ENCODE assay signal across 22 mouse cellular contexts in the genomic region with DNA sequence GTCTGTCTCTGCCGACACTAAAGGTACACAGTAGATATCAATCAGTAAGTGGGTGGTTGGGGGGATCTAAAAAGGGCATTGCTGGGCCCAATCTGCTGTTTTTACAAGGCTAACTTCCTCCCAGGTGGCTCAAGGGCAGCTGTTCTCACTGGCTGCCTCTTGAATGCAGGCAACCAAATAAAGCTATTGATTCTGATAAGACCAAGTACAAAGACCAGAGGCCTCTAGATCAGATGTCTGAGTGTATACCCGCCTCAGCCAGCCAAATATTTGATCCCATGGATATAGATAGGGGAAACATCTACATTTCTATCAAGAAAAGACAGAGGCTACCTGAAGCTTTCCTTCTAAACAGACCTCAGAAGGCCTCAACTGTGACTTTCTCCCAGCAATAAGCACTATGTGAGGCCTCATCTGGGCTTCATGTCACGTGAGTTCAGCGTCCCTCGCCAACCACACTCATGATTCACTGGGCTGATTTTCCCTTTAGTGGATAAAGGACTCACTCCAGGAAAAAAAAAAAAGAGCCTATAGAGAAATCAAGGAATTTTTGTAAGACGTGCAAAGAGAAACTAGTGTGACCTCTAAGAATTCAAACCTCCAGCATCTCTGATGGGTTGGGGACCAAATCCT. TPM values are rescaled to one million over a fixed set of nuclear protein-coding genes. Genes with fewer than 3 reads are reported as not detected.
DNase-seq lines count a peak whose midpoint lies in the region; ATAC-seq and TF ChIP-seq lines count a peak whose summit lies in the region.
"Had no signal": no experiment of that assay in that cellular context is flagged by ENCODE, and none has a peak within 500 bp of the region (broad histone marks: within the 10 kb centered on the region; RNA-seq: fewer than 3 reads in every experiment).

No protein-coding gene starts in this region.

- peak overlapping the region; percentile 82 for H3K27ac ChIP-seq in heart, embryonic 10.5 days
- H3K27ac ChIP-seq in heart, postnatal 0 days (ENCODE audit: low read depth), result peak overlapping the region; percentile 70
- peak overlapping the region; percentile 74 for H3K27ac ChIP-seq in liver, postnatal 0 days (ENCODE audit: low read depth)
- H3K27ac ChIP-seq in left cerebral cortex, adult 2 months, result no peak overlapping the region
- H3K27ac ChIP-seq: embryonic facial prominence, embryonic 10.5 days; gastrocnemius, adult 2 months; hindbrain, embryonic 15.5 days; limb, embryonic 10.5 days; liver, embryonic 14.5 days; neural tube, embryonic 15.5 days had no signal

- intact Hi-C loops in heart, postnatal 25 days (cut with DNase I), result no loop called here
- intact Hi-C loops in left cerebral cortex, adult 2 months (cut with DNase I), result no loop called here

- TF ChIP-seq CTCF in heart, postnatal 0 days (IDR thresholded peaks at IDR 0.05; ENCODE audit: low read depth), result no peak
- TF ChIP-seq CTCF in liver, postnatal 0 days (IDR thresholded peaks at IDR 0.05; ENCODE audit: low read depth), result no peak
- no peak for TF ChIP-seq CTCF in left cerebral cortex, adult 2 months (IDR thresholded peaks at IDR 0.05)

- WGBS in heart, embryonic 10.5 days, result 72% methylated on average over 6 of the region's 6 CpGs
- WGBS in heart, postnatal 0 days, result 44% methylated on average over 6 of the region's 6 CpGs
- WGBS in liver, postnatal 0 days (ENCODE audit: insufficient replicate concordance), result 56% methylated on average over 6 of the region's 6 CpGs

- H3K9ac ChIP-seq in heart, postnatal 0 days (replicated peaks; ENCODE audit: low read depth, low read length), result no peak overlapping the region
- H3K9ac ChIP-seq in liver, postnatal 0 days (replicated peaks), result no peak overlapping the region; the same call in 1 of the 2 replicates
- H3K9ac ChIP-seq: hindbrain, embryonic 15.5 days; liver, embryonic 14.5 days; neural tube, embryonic 15.5 days had no signal

- no peak for TF ChIP-seq EP300 in heart, postnatal 0 days (IDR thresholded peaks at IDR 0.05; ENCODE audit: low read depth)
- no peak for TF ChIP-seq EP300 in liver, postnatal 0 days (IDR thresholded peaks at IDR 0.05; ENCODE audit: low read depth)

- H3K4me1 ChIP-seq in heart, embryonic 10.5 days, result peaks cover 85% of the 10 kb centered on the region
- peaks cover 38% of the 10 kb centered on the region for H3K4me1 ChIP-seq in heart, postnatal 0 days (ENCODE audit: control insufficient read depth, insufficient read depth)
- H3K4me1 ChIP-seq in liver, postnatal 0 days (ENCODE audit: insufficient read depth), result peaks cover 17% of the 10 kb centered on the region

- no peak for ATAC-seq in heart, postnatal 0 days (ENCODE audit: insufficient read depth, low read depth)
- peak; percentile 48; the same call in 1 of the 2 replicates for ATAC-seq in liver, postnatal 0 days
- ATAC-seq: midbrain, embryonic 16.5 days had no signal

- H3K36me3 ChIP-seq in heart, embryonic 10.5 days, result no peaks in the 10 kb centered on the region
- no peaks in the 10 kb centered on the region for H3K36me3 ChIP-seq in heart, postnatal 0 days (replicated peaks; ENCODE audit: control insufficient read depth, insufficient read depth, low read length)
- H3K36me3 ChIP-seq in liver, postnatal 0 days (replicated peaks; ENCODE audit: insufficient read depth, low read length), result no peaks in the 10 kb centered on the region
- H3K36me3 ChIP-seq: embryonic facial prominence, embryonic 10.5 days; hindbrain, embryonic 15.5 days; limb, embryonic 10.5 days; neural tube, embryonic 15.5 days had no signal

- no peak overlapping the region for H3K4me3 ChIP-seq in heart, embryonic 10.5 days
- H3K4me3 ChIP-seq in heart, postnatal 0 days (ENCODE audit: low read depth, low read length), result no peak overlapping the region
- H3K4me3 ChIP-seq in liver, postnatal 0 days (ENCODE audit: low read depth, low read length), result no peak overlapping the region
- no peak overlapping the region for H3K4me3 ChIP-seq in left cerebral cortex, adult 2 months
- H3K4me3 ChIP-seq: embryonic facial prominence, embryonic 10.5 days; gastrocnemius, adult 2 months; hindbrain, embryonic 15.5 days; limb, embryonic 10.5 days; megakaryocyte, embryonic 14.5 days; neural tube, embryonic 15.5 days had no signal

- no peak for DNase-seq in heart, embryonic 10.5 days (ENCODE audit: low spot score)
- no peak for DNase-seq in heart, postnatal 25 days (ENCODE audit: low spot score)
- DNase-seq in heart, postnatal 0 days (ENCODE audit: low spot score), result no peak
- no peak for DNase-seq in heart, postnatal 4 days
- peak; percentile 44 for DNase-seq in A20 (ENCODE audit: low read depth, low spot score)
- no peak for DNase-seq in liver, postnatal 0 days
- DNase-seq in left cerebral cortex, adult 2 months (ENCODE audit: extremely low spot score in 1 of 2, low spot score in 2 of 2), result no peak
- no peak for DNase-seq in right cerebral cortex, adult 18-20 months
- DNase-seq: cerebellum, adult 9-10 months; gastrocnemius, adult 2 months; kidney, adult 18-20 months; kidney, postnatal 14 days; lung, postnatal 14 days; right cerebral cortex, postnatal 14 days; thymus, postnatal 14 days had no signal

- H3K9me3 ChIP-seq in heart, embryonic 10.5 days, result no peaks in the 10 kb centered on the region
- no peaks in the 10 kb centered on the region for H3K9me3 ChIP-seq in heart, postnatal 0 days (replicated peaks; ENCODE audit: control insufficient read depth, low read length)
- H3K9me3 ChIP-seq in liver, postnatal 0 days (ENCODE audit: low read length), result no peaks in the 10 kb centered on the region
- H3K9me3 ChIP-seq: embryonic facial prominence, embryonic 10.5 days; hindbrain, embryonic 15.5 days; limb, embryonic 10.5 days; megakaryocyte, embryonic 14.5 days; neural tube, embryonic 15.5 days had no signal

- no peaks in the 10 kb centered on the region for H3K27me3 ChIP-seq in heart, embryonic 10.5 days (ENCODE audit: insufficient read depth, poor library complexity, severe bottlenecking)
- no peaks in the 10 kb centered on the region for H3K27me3 ChIP-seq in heart, postnatal 0 days (ENCODE audit: control insufficient read depth, insufficient read depth, low read length)
- no peaks in the 10 kb centered on the region for H3K27me3 ChIP-seq in liver, postnatal 0 days (ENCODE audit: insufficient read depth, low read length)
- H3K27me3 ChIP-seq: hindbrain, embryonic 15.5 days; neural tube, embryonic 15.5 days had no signal

- no peak overlapping the region for H3K4me2 ChIP-seq in heart, postnatal 0 days (ENCODE audit: low read depth, low read length)
- 0 out of 2 replicates have a peak overlapping the region, but pooled peaks have one; percentile 20 for H3K4me2 ChIP-seq in liver, postnatal 0 days (ENCODE audit: low read depth, low read length)
- H3K4me2 ChIP-seq: hindbrain, embryonic 15.5 days; neural tube, embryonic 15.5 days had no signal

RNA-seq across cellular contexts. Expression of a gene that starts 19.5 kb away (rescaled TPM):
- 119 and 154 TPM in 2 replicates for polyA plus RNA-seq in heart, embryonic 10.5 days (2016; fragmentation: Nextera tagmentation; extraction: Ambion mirVana)
- 100 to 1,000 TPM; 102 to 112 TPM for total RNA-seq in heart, postnatal 25 days (2021)
- 19.5 and 31.8 TPM in 2 replicates for total RNA-seq in heart, postnatal 0 days (2014; rRNA removed; ENCODE audit: low replicate concordance)
- 51.3 and 52.5 TPM in 2 replicates for polyA plus RNA-seq in heart, postnatal 0 days (2015; fragmentation: Nextera tagmentation; extraction: Ambion mirVana)
- 10 to 100 TPM; 60.7 to 63.1 TPM for total RNA-seq in heart, postnatal 4 days (2021)
- polyA plus RNA-seq in liver, postnatal 0 days (2015; fragmentation: Nextera tagmentation; extraction: Ambion mirVana), result 8.6 and 9.1 TPM in 2 replicates
- 10 to 100 TPM; 68.1 to 77.5 TPM for total RNA-seq in left cerebral cortex, adult 2 months (2021)
